10 mouse cellular contexts compared by ENCODE assay signal in genomic region chr7:132373594-132374378, GRCm38 (mm10). TPM values are rescaled to one million over a fixed set of nuclear protein-coding genes. Genes with fewer than 3 reads are reported as not detected.
DNase-seq lines count a peak whose midpoint lies in the region; ATAC-seq and TF ChIP-seq lines count a peak whose summit lies in the region.
"Had no signal": no experiment of that assay in that cellular context is flagged by ENCODE, and none has a peak within 500 bp of the region (broad histone marks: within the 10 kb centered on the region; RNA-seq: fewer than 3 reads in every experiment).

No protein-coding gene starts in this region.

- no peak overlapping the region for H3K27ac ChIP-seq in lung, embryonic 14.5 days (ENCODE audit: low read depth)
- H3K27ac ChIP-seq in embryonic facial prominence, embryonic 15.5 days (replicated peaks), result peak overlapping the region; percentile 78
- 0 out of 2 replicates have a peak overlapping the region, but pooled peaks have one; percentile 36 for H3K27ac ChIP-seq in intestine, embryonic 16.5 days (ENCODE audit: low read length)
- no peak overlapping the region for H3K27ac ChIP-seq in gastrocnemius, adult 2 months
- H3K27ac ChIP-seq: heart, embryonic 15.5 days had no signal

- intact Hi-C loops in gastrocnemius, adult 2 months (cut with DNase I), result no loop called here

- no peaks in the 10 kb centered on the region for H3K9me3 ChIP-seq in lung, embryonic 14.5 days (ENCODE audit: low read depth, low read length)
- no peaks in the 10 kb centered on the region for H3K9me3 ChIP-seq in embryonic facial prominence, embryonic 15.5 days (replicated peaks)
- no peaks in the 10 kb centered on the region for H3K9me3 ChIP-seq in intestine, embryonic 16.5 days (ENCODE audit: control insufficient read depth, low read length)
- H3K9me3 ChIP-seq: heart, embryonic 15.5 days had no signal

- 0 out of 2 replicates have a peak, but pooled peaks cover 3% of the 10 kb centered on the region for H3K27me3 ChIP-seq in lung, embryonic 14.5 days (ENCODE audit: insufficient read depth, low read length)
- no peaks in the 10 kb centered on the region for H3K27me3 ChIP-seq in embryonic facial prominence, embryonic 15.5 days
- no peaks in the 10 kb centered on the region for H3K27me3 ChIP-seq in intestine, embryonic 16.5 days (replicated peaks; ENCODE audit: control insufficient read depth, insufficient read depth, low read length)
- H3K27me3 ChIP-seq: heart, embryonic 15.5 days had no signal

- no peak overlapping the region for H3K4me3 ChIP-seq in lung, embryonic 14.5 days (ENCODE audit: low read depth, low read length)
- H3K4me3 ChIP-seq in embryonic facial prominence, embryonic 15.5 days (replicated peaks), result no peak overlapping the region
- H3K4me3 ChIP-seq in intestine, embryonic 16.5 days (ENCODE audit: low read length), result no peak overlapping the region
- no peak overlapping the region for H3K4me3 ChIP-seq in gastrocnemius, adult 2 months
- H3K4me3 ChIP-seq: heart, embryonic 15.5 days had no signal

- H3K4me2 ChIP-seq in lung, embryonic 14.5 days, result no peak overlapping the region
- no peak overlapping the region for H3K4me2 ChIP-seq in embryonic facial prominence, embryonic 15.5 days (replicated peaks)
- H3K4me2 ChIP-seq in intestine, embryonic 16.5 days (ENCODE audit: low read depth, low read length), result no peak overlapping the region
- H3K4me2 ChIP-seq: heart, embryonic 15.5 days had no signal

- ATAC-seq in lung, embryonic 14.5 days (ENCODE audit: insufficient read depth), result peak; percentile 52; the same call in 1 of the 2 replicates
- peak; percentile 85 for ATAC-seq in embryonic facial prominence, embryonic 15.5 days (ENCODE audit: insufficient number of reproducible peaks, low FRiP score, low TSS enrichment, low read depth)
- peak; percentile 62; the same call in 1 of the 2 replicates for ATAC-seq in intestine, embryonic 16.5 days

- DNase-seq in lung, embryonic 14.5 days, result no peak
- no peak for DNase-seq in lung, adult 18-20 months
- peak; percentile 38 for DNase-seq in right cerebral cortex, postnatal 4 days
- no peak for DNase-seq in gastrocnemius, adult 2 months
- DNase-seq in testis, postnatal 10 days (ENCODE audit: low spot score), result no peak
- DNase-seq: adrenal gland, adult 2 months; thymus, postnatal 25 days had no signal

- H3K36me3 ChIP-seq in lung, embryonic 14.5 days (ENCODE audit: insufficient read depth), result no peaks in the 10 kb centered on the region
- H3K36me3 ChIP-seq in embryonic facial prominence, embryonic 15.5 days, result no peaks in the 10 kb centered on the region
- H3K36me3 ChIP-seq in intestine, embryonic 16.5 days (ENCODE audit: control insufficient read depth, insufficient read depth, low read length), result no peaks in the 10 kb centered on the region
- H3K36me3 ChIP-seq: heart, embryonic 15.5 days had no signal

- TF ChIP-seq CTCF in lung, embryonic 14.5 days (IDR thresholded peaks at IDR 0.05; ENCODE audit: low read depth), result peak; percentile 29; the same call in 1 of the 2 replicates
- no peak for TF ChIP-seq CTCF in gastrocnemius, adult 2 months (IDR thresholded peaks at IDR 0.05)

- WGBS in lung, embryonic 14.5 days, result 61% methylated on average over 10 of the region's 10 CpGs
- 24% methylated on average over 10 of the region's 10 CpGs for WGBS in embryonic facial prominence, embryonic 15.5 days
- WGBS in intestine, embryonic 16.5 days, result 60% methylated on average over 10 of the region's 10 CpGs

- H3K4me1 ChIP-seq in lung, embryonic 14.5 days (ENCODE audit: insufficient read depth), result peaks cover 16% of the 10 kb centered on the region; the same call in 1 of the 2 replicates
- peaks cover 21% of the 10 kb centered on the region for H3K4me1 ChIP-seq in embryonic facial prominence, embryonic 15.5 days
- H3K4me1 ChIP-seq in intestine, embryonic 16.5 days (ENCODE audit: control insufficient read depth, insufficient read depth, low read length), result peaks cover 3% of the 10 kb centered on the region

- H3K9ac ChIP-seq in lung, embryonic 14.5 days, result no peak overlapping the region
- H3K9ac ChIP-seq in embryonic facial prominence, embryonic 15.5 days, result no peak overlapping the region
- H3K9ac ChIP-seq in intestine, embryonic 16.5 days (ENCODE audit: low read depth, low read length), result no peak overlapping the region
- H3K9ac ChIP-seq: heart, embryonic 15.5 days had no signal

RNA-seq across cellular contexts. Expression of gene Chst15, which starts 56.8 kb away (rescaled TPM):
- polyA plus RNA-seq in lung, embryonic 14.5 days (2014; fragmentation: Nextera tagmentation; extraction: Ambion mirVana), result 17.1 and 18.3 TPM in 2 replicates
- 24.1 and 25.6 TPM in 2 replicates for polyA plus RNA-seq in embryonic facial prominence, embryonic 15.5 days (2015; fragmentation: Nextera tagmentation; extraction: Ambion mirVana)
- 20.6 and 21.1 TPM in 2 replicates for polyA plus RNA-seq in intestine, embryonic 16.5 days (2015; fragmentation: Nextera tagmentation; extraction: Ambion mirVana)
- 1 to 10 TPM; 2.6 to 3.0 TPM for total RNA-seq in gastrocnemius, adult 2 months (2021)

Comparison
In these comparisons a context has a peak if more than half of its experiments do, and no peak if none do; other contexts are left out.
1. H3K27ac ChIP-seq: peak in embryonic facial prominence, embryonic 15.5 days (single experiment) and intestine, embryonic 16.5 days (single experiment); none in lung, embryonic 14.5 days (single experiment) and gastrocnemius, adult 2 months (single experiment).
2. Peak in every context shown above with its lines, with median percentiles within 50 percentile points of each other: ATAC-seq.